Mouse (Mus musculus): ENCODE measurements around the gene Slc44a5.

DNA sequence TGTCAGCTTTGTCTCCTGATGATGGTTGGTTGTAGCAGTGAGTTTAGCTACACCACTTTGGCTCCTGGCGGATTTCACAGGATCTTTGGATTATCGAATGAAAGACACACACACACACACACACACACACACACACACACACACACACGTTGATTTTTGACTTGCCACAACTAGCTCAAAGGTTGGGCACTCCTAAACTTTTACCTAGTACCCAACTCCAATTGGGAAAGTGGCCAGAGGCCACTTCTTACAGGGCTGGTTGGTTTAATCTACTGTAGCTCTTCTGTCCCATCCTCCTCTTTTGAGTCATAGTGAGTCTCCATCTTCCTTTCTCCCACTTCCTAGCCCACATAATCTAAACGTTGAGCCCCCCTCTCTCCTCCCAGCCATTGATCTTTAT, 26.0 kb upstream of the Slc44a5 start:
- TF ChIP-seq POLR2A (IDR thresholded peaks at IDR 0.05; ENCODE audit: borderline replicate concordance, low read depth, low read length) (no peak), CTCF (IDR thresholded peaks at IDR 0.05; ENCODE audit: low read depth, low read length) (no peak)
